Mouse (Mus musculus): Measurements from ENCODE around the gene Zfyve21. TPM values are rescaled to one million over a fixed set of nuclear protein-coding genes. Genes with fewer than 3 reads are reported as not detected.

Gene Zfyve21
- polyA plus RNA-seq, 1 experiment from 2014 or later, result 89.3 TPM

- no peak overlapping the region for H3K9ac ChIP-seq (ENCODE audit: low read length)
- H3K9me3 ChIP-seq (ENCODE audit: control insufficient read depth, low read length), result no peaks in the 10 kb centered on the region
- no peaks in the 10 kb centered on the region for H3K27me3 ChIP-seq (ENCODE audit: control insufficient read depth, insufficient read depth, low read length)
- WGBS, result 91% methylated on average over 13 of the region's 13 CpGs
- H3K27ac ChIP-seq (replicated peaks in 1 of 2; ENCODE audit: control insufficient read depth in 1 of 2, insufficient read depth in 1 of 2, low read depth in 2 of 2, low read length in 2 of 2), result no peak overlapping the region
- no peak overlapping the region for H3K4me3 ChIP-seq (ENCODE audit: control insufficient read depth in 1 of 2, insufficient read depth in 1 of 2, low read depth in 1 of 2, low read length in 2 of 2)
- H3K36me3 ChIP-seq (ENCODE audit: control insufficient read depth, insufficient read depth, low read length), result peaks cover 100% of the 10 kb centered on the region
- ATAC-seq (ENCODE audit: insufficient number of reproducible peaks, insufficient read depth, low FRiP score, low read depth), result no peak
- H3K4me2 ChIP-seq (ENCODE audit: low read length), result no peak overlapping the region
- no peaks in the 10 kb centered on the region for H3K4me1 ChIP-seq (ENCODE audit: control insufficient read depth in 2 of 2, insufficient read depth in 2 of 2, low read length in 2 of 2)
These were observed 22.4 kb upstream of the Zfyve21 start for GRCm38 (mm10) chr12:111791474-111792104.

DNA sequence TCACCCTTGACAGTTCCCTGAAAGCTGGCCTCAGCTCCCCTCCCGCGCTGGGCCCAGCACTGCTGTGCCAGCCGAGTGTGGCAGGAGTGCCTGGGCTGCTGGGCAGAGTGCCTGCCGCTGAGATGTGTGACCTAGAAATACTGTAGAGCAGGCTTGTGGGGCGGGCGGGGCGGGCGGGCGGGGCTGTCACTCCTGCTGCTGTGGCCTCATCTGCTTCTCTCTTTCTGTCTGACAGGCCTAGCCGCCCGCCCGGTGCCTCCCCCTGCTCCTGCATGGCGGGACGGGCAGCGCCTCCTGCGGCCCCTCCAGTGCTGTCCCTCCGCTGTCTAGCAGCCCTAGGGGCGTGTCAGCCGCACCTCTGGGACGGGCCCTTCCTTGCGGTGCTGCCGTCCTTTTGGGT is 19.9 kb upstream of the Zfyve21 start:
- ATAC-seq (ENCODE audit: insufficient number of reproducible peaks, insufficient read depth, low FRiP score, low read depth), result no peak
- WGBS, result 60% methylated on average over 22 of the region's 22 CpGs
- 0 out of 4 replicates have a peak overlapping the region, but pooled peaks of 1 of the 2 experiments have one; percentile 17 for H3K27ac ChIP-seq (replicated peaks in 1 of 2; ENCODE audit: control insufficient read depth in 1 of 2, insufficient read depth in 1 of 2, low read depth in 2 of 2, low read length in 2 of 2)

GRCm38 (mm10) chr12:111794526-111795179 is 19.3 kb upstream of the Zfyve21 start:
- peaks cover 98% of the 10 kb centered on the region for H3K36me3 ChIP-seq (ENCODE audit: control insufficient read depth, insufficient read depth, low read length)
- ATAC-seq (ENCODE audit: insufficient number of reproducible peaks, insufficient read depth, low FRiP score, low read depth), result no peak

More for the DNA sequence above, 19.9 kb upstream of the Zfyve21 start:
- no peak overlapping the region for H3K4me2 ChIP-seq (ENCODE audit: low read length)
- no peaks in the 10 kb centered on the region for H3K27me3 ChIP-seq (ENCODE audit: control insufficient read depth, insufficient read depth, low read length)
- H3K36me3 ChIP-seq (ENCODE audit: control insufficient read depth, insufficient read depth, low read length), result peaks cover 100% of the 10 kb centered on the region
- H3K9ac ChIP-seq (ENCODE audit: low read length), result no peak overlapping the region
- H3K4me3 ChIP-seq (ENCODE audit: control insufficient read depth in 1 of 2, insufficient read depth in 1 of 2, low read depth in 1 of 2, low read length in 2 of 2), result no peak overlapping the region
- H3K4me1 ChIP-seq (ENCODE audit: control insufficient read depth in 2 of 2, insufficient read depth in 2 of 2, low read length in 2 of 2), result no peaks in the 10 kb centered on the region
- H3K9me3 ChIP-seq (ENCODE audit: control insufficient read depth, low read length), result no peaks in the 10 kb centered on the region

GRCm38 (mm10) chr12:111795180-111795895 is 18.6 kb upstream of the Zfyve21 start:
- WGBS, result 89% methylated on average over 28 of the region's 28 CpGs
- no peak for ATAC-seq (ENCODE audit: insufficient number of reproducible peaks, insufficient read depth, low FRiP score, low read depth)
- no peak overlapping the region for H3K4me2 ChIP-seq (ENCODE audit: low read length)
- no peaks in the 10 kb centered on the region for H3K9me3 ChIP-seq (ENCODE audit: control insufficient read depth, low read length)
- 0 out of 4 replicates have a peak, but pooled peaks cover 0 to under 1% of the 10 kb centered on the region in 2 experiments for H3K4me1 ChIP-seq (ENCODE audit: control insufficient read depth in 2 of 2, insufficient read depth in 2 of 2, low read length in 2 of 2)
- H3K27ac ChIP-seq (replicated peaks in 1 of 2; ENCODE audit: control insufficient read depth in 1 of 2, insufficient read depth in 1 of 2, low read depth in 2 of 2, low read length in 2 of 2), result no peak overlapping the region
- H3K4me3 ChIP-seq (ENCODE audit: control insufficient read depth in 1 of 2, insufficient read depth in 1 of 2, low read depth in 1 of 2, low read length in 2 of 2), result no peak overlapping the region
- H3K36me3 ChIP-seq (ENCODE audit: control insufficient read depth, insufficient read depth, low read length), result peaks cover 91% of the 10 kb centered on the region
- H3K27me3 ChIP-seq (ENCODE audit: control insufficient read depth, insufficient read depth, low read length), result no peaks in the 10 kb centered on the region
- no peak overlapping the region for H3K9ac ChIP-seq (ENCODE audit: low read length)

More at GRCm38 (mm10) chr12:111794526-111795179, 19.3 kb upstream of the Zfyve21 start:
- H3K4me3 ChIP-seq (ENCODE audit: control insufficient read depth in 1 of 2, insufficient read depth in 1 of 2, low read depth in 1 of 2, low read length in 2 of 2), result no peak overlapping the region
- H3K4me1 ChIP-seq (ENCODE audit: control insufficient read depth in 2 of 2, insufficient read depth in 2 of 2, low read length in 2 of 2), result no peaks in the 10 kb centered on the region
- no peak overlapping the region for H3K4me2 ChIP-seq (ENCODE audit: low read length)
- no peak overlapping the region for H3K27ac ChIP-seq (replicated peaks in 1 of 2; ENCODE audit: control insufficient read depth in 1 of 2, insufficient read depth in 1 of 2, low read depth in 2 of 2, low read length in 2 of 2)
- WGBS, result 92% methylated on average over 18 of the region's 18 CpGs
- H3K27me3 ChIP-seq (ENCODE audit: control insufficient read depth, insufficient read depth, low read length), result no peaks in the 10 kb centered on the region
- H3K9me3 ChIP-seq (ENCODE audit: control insufficient read depth, low read length), result no peaks in the 10 kb centered on the region
- H3K9ac ChIP-seq (ENCODE audit: low read length), result no peak overlapping the region

DNA sequence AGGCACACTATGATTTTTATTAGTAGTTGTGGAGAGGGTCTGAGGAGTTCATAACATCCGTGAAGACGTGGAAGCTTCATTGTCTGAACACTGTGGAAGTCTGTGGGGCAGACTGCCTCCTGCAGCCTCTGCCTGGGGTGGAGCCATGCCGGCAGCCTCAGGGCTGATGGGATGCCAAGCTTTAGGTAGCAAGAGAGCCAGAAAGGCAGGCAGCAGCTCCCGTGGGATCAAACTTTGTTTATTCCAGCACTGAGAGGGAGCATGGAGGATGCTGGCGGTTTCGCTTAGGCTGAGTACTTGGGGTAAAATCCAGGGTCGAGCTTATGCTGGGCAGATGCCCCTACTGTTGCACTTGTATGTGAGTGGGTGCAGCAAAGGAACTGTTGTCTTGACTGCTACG is 16.7 kb upstream of the Zfyve21 start:
- no peak for ATAC-seq (ENCODE audit: insufficient number of reproducible peaks, insufficient read depth, low FRiP score, low read depth)
- Histone ChIP-seq H3K36me3 (ENCODE audit: control insufficient read depth, insufficient read depth, low read length) (peaks cover 90% of the 10 kb centered on the region), H3K27ac (replicated peaks in 1 of 2; ENCODE audit: control insufficient read depth in 1 of 2, insufficient read depth in 1 of 2, low read depth in 2 of 2, low read length in 2 of 2) (no peak overlapping the region), H3K4me1 (ENCODE audit: control insufficient read depth in 2 of 2, insufficient read depth in 2 of 2, low read length in 2 of 2) (0 out of 4 replicates have a peak, but pooled peaks cover 0 to 2% of the 10 kb centered on the region in 2 experiments), H3K4me3 (ENCODE audit: control insufficient read depth in 1 of 2, insufficient read depth in 1 of 2, low read depth in 1 of 2, low read length in 2 of 2) (no peak overlapping the region), H3K9ac (ENCODE audit: low read length) (no peak overlapping the region), H3K4me2 (ENCODE audit: low read length) (no peak overlapping the region), H3K9me3 (ENCODE audit: control insufficient read depth, low read length) (no peaks in the 10 kb centered on the region), H3K27me3 (ENCODE audit: control insufficient read depth, insufficient read depth, low read length) (no peaks in the 10 kb centered on the region)
- 91% methylated on average over 8 of the region's 8 CpGs for WGBS

- 0 out of 4 replicates have a peak, but pooled peaks cover 0 to 2% of the 10 kb centered on the region in 2 experiments for H3K4me1 ChIP-seq (ENCODE audit: control insufficient read depth in 2 of 2, insufficient read depth in 2 of 2, low read length in 2 of 2)
- no peaks in the 10 kb centered on the region for H3K9me3 ChIP-seq (ENCODE audit: control insufficient read depth, low read length)
- peaks cover 90% of the 10 kb centered on the region for H3K36me3 ChIP-seq (ENCODE audit: control insufficient read depth, insufficient read depth, low read length)
- ATAC-seq (ENCODE audit: insufficient number of reproducible peaks, insufficient read depth, low FRiP score, low read depth), result no peak
- no peaks in the 10 kb centered on the region for H3K27me3 ChIP-seq (ENCODE audit: control insufficient read depth, insufficient read depth, low read length)
- no peak overlapping the region for H3K4me2 ChIP-seq (ENCODE audit: low read length)
- H3K4me3 ChIP-seq (ENCODE audit: control insufficient read depth in 1 of 2, insufficient read depth in 1 of 2, low read depth in 1 of 2, low read length in 2 of 2), result no peak overlapping the region
- H3K9ac ChIP-seq (ENCODE audit: low read length), result no peak overlapping the region
- WGBS, result 91% methylated on average over 13 of the region's 13 CpGs
- H3K27ac ChIP-seq (replicated peaks in 1 of 2; ENCODE audit: control insufficient read depth in 1 of 2, insufficient read depth in 1 of 2, low read depth in 2 of 2, low read length in 2 of 2), result no peak overlapping the region
These were observed 15.5 kb upstream of the Zfyve21 start for GRCm38 (mm10) chr12:111798493-111798892.

- Histone ChIP-seq H3K4me3 (ENCODE audit: control insufficient read depth in 1 of 2, insufficient read depth in 1 of 2, low read depth in 1 of 2, low read length in 2 of 2) (no peak overlapping the region), H3K36me3 (ENCODE audit: control insufficient read depth, insufficient read depth, low read length) (peaks cover 89% of the 10 kb centered on the region), H3K27ac (replicated peaks in 1 of 2; ENCODE audit: control insufficient read depth in 1 of 2, insufficient read depth in 1 of 2, low read depth in 2 of 2, low read length in 2 of 2) (peak overlapping the region; percentile 6 to 29; a peak in 1 of 4 replicates), H3K4me2 (ENCODE audit: low read length) (no peak overlapping the region), H3K27me3 (ENCODE audit: control insufficient read depth, insufficient read depth, low read length) (no peaks in the 10 kb centered on the region), H3K9ac (ENCODE audit: low read length) (no peak overlapping the region), H3K4me1 (ENCODE audit: control insufficient read depth in 2 of 2, insufficient read depth in 2 of 2, low read length in 2 of 2) (0 out of 4 replicates have a peak, but pooled peaks cover 0 to 2% of the 10 kb centered on the region in 2 experiments), H3K9me3 (ENCODE audit: control insufficient read depth, low read length) (no peaks in the 10 kb centered on the region)
- ATAC-seq (ENCODE audit: insufficient number of reproducible peaks, insufficient read depth, low FRiP score, low read depth), result no peak
- 64% methylated on average over 10 of the region's 10 CpGs for WGBS
These were observed 13.3 kb upstream of the Zfyve21 start for GRCm38 (mm10) chr12:111800459-111801183.

Measured in heart, embryonic 14.5 days (tissue).